Mouse (Mus musculus) CH12.LX (cell line): Measurements from ENCODE around the gene Asb8. TPM values are rescaled to one million over a fixed set of nuclear protein-coding genes. Genes with fewer than 3 reads are reported as not detected.

Experiments used
- DNase-seq: peaks from one replicate; pipeline ENCODE4 v3.0.0-alpha.2; 2013; ENCODE audit errors: extremely low read depth
- H3K27ac ChIP-seq: 2 replicates; pipeline ENCODE4 v1.5.1; 2012; ENCODE audit warnings: low read depth, mild to moderate bottlenecking, control low read depth, moderate library complexity; ENCODE audit not compliant: insufficient read depth
- H3K27me3 ChIP-seq: replicated peaks from 2 replicates; pipeline ENCODE3; 2012; ENCODE audit warnings: inconsistent platforms
- H3K36me3 ChIP-seq, 2 experiments: replicated peaks in 1 of 2; 2 replicates each; pipeline versions ENCODE3 to v1.6.1; 2012; ENCODE audit warnings: inconsistent platforms in 1 of 2, low read length in 1 of 2, mild to moderate bottlenecking in 1 of 2, mixed read lengths in 1 of 2, moderate library complexity in 1 of 2; ENCODE audit not compliant: control insufficient read depth in 1 of 2, insufficient read depth in 1 of 2
- H3K4me1 ChIP-seq, 2 experiments: 2 replicates each; pipeline ENCODE4 v1.6.1; 2012; ENCODE audit warnings: inconsistent platforms in 1 of 2, moderate library complexity in 1 of 2; ENCODE audit not compliant: insufficient read depth in 2 of 2, control insufficient read depth in 1 of 2
- H3K4me2 ChIP-seq: 2 replicates; pipeline ENCODE4 v1.6.1; 2012; ENCODE audit warnings: low read depth, mild to moderate bottlenecking, control low read depth; ENCODE audit not compliant: poor library complexity, insufficient read depth, severe bottlenecking
- H3K4me3 ChIP-seq, 3 experiments: fragments of 150-350 bp in 1 of 3; sonication (generic) in 1 of 3; replicated peaks in 1 of 3; 2 replicates each; pipeline versions ENCODE3 to v1.5.1; 2011 to 2012; ENCODE audit warnings: low read depth in 2 of 3, low read length in 2 of 3, mild to moderate bottlenecking in 2 of 3, moderate library complexity in 2 of 3, control low read depth in 1 of 3, improper control_type of control experiment in 1 of 3, inconsistent platforms in 1 of 3, mixed read lengths in 1 of 3; ENCODE audit not compliant: poor library complexity in 1 of 3
- H3K79me2 ChIP-seq: replicated peaks from 2 replicates; pipeline ENCODE4 v1.6.1; 2012; ENCODE audit warnings: mild to moderate bottlenecking, moderate library complexity; ENCODE audit not compliant: control insufficient read depth, poor library complexity, insufficient read depth, severe bottlenecking; ENCODE audit errors: extremely low read depth
- H3K9ac ChIP-seq: 2 replicates; pipeline ENCODE4 v1.6.1; 2012; ENCODE audit warnings: low read depth, mild to moderate bottlenecking, control low read depth, moderate library complexity; ENCODE audit not compliant: insufficient read depth
- H3K9me3 ChIP-seq: replicated peaks from 2 replicates; pipeline ENCODE3; 2012; ENCODE audit warnings: low read length, inconsistent platforms, mixed read lengths
- BHLHE40 ChIP-seq: IDR thresholded peaks from 2 replicates; pipeline ENCODE4 v1.6.1; 2011; ENCODE audit warnings: mild to moderate bottlenecking, low read depth, low read length, improper control_type of control experiment
- CHD1 ChIP-seq: IDR thresholded peaks from 2 replicates; pipeline ENCODE4 v1.6.1; 2012; ENCODE audit warnings: low read depth, low read length, improper control_type of control experiment, inconsistent platforms
- EP300 ChIP-seq: IDR thresholded peaks from 2 replicates; pipeline ENCODE4 v1.6.1; 2011; ENCODE audit warnings: low read length, improper control_type of control experiment
- GABPA ChIP-seq: IDR thresholded peaks from 2 replicates; pipeline ENCODE4 v1.6.1; 2012; ENCODE audit warnings: low read depth, low read length, improper control_type of control experiment, inconsistent platforms; ENCODE audit not compliant: insufficient replicate concordance
- KAT2A ChIP-seq: IDR thresholded peaks from 2 replicates; pipeline ENCODE4 v1.6.1; 2012; ENCODE audit warnings: low read length, improper control_type of control experiment, inconsistent platforms; ENCODE audit not compliant: insufficient replicate concordance
- MEF2A ChIP-seq: IDR thresholded peaks from 2 replicates; pipeline ENCODE4 v1.6.1; 2014; ENCODE audit warnings: low read depth, mild to moderate bottlenecking, inconsistent platforms, low read length, improper control_type of control experiment, borderline replicate concordance
- MXI1 ChIP-seq: IDR thresholded peaks from 2 replicates; pipeline ENCODE4 v1.6.1; 2011; ENCODE audit warnings: mild to moderate bottlenecking, low read depth, low read length, improper control_type of control experiment
- NELFE ChIP-seq: IDR thresholded peaks from 2 replicates; pipeline ENCODE4 v1.6.1; 2011; ENCODE audit warnings: low read depth, low read length, improper control_type of control experiment
- POLR2A ChIP-seq: IDR thresholded peaks from 2 replicates; pipeline ENCODE4 v1.6.1; 2011; ENCODE audit warnings: low read depth, mild to moderate bottlenecking, improper control_type of control experiment, low read length
- RCOR1 ChIP-seq: conservative IDR thresholded peaks from 2 replicates; pipeline ENCODE4 v1.6.1; 2012; ENCODE audit warnings: low read depth, mild to moderate bottlenecking, inconsistent platforms, low read length, improper control_type of control experiment
- SIN3A ChIP-seq: IDR thresholded peaks from 2 replicates; pipeline ENCODE4 v1.6.1; 2012; ENCODE audit warnings: low read length, improper control_type of control experiment, inconsistent platforms
- TBP ChIP-seq: conservative IDR thresholded peaks from 2 replicates; pipeline ENCODE4 v1.6.1; 2011; ENCODE audit warnings: low read depth, low read length, improper control_type of control experiment
- USF2 ChIP-seq: conservative IDR thresholded peaks from 2 replicates; pipeline ENCODE4 v1.6.1; 2011; ENCODE audit warnings: low read depth, low read length, improper control_type of control experiment
- ZKSCAN1 ChIP-seq: IDR thresholded peaks from 2 replicates; pipeline ENCODE4 v1.6.1; 2012; ENCODE audit warnings: low read depth, inconsistent platforms, low read length, improper control_type of control experiment, borderline replicate concordance
- ZMIZ1 ChIP-seq: IDR thresholded peaks from 2 replicates; pipeline ENCODE4 v1.6.1; 2012; ENCODE audit warnings: low read depth, mild to moderate bottlenecking, inconsistent platforms, low read length, improper control_type of control experiment
- dilution Hi-C: fragments of 300-500 bp; cut with MboI; formaldehyde crosslinking; loops from 2 replicates; pipeline ENCODE4 v1.14.3; 2020; ENCODE audit warnings: low sequenced_read_pairs; ENCODE audit not compliant: extremely low pct_unique_long_range_greater_than_20kb, extremely low pct_ligation_motif_present
- in situ Hi-C: fragments of 300-500 bp; cut with MboI; formaldehyde crosslinking; loops from 3 replicates; pipeline ENCODE4 v1.14.3; 2019; ENCODE audit warnings: low sequenced_read_pairs, low pct_ligation_motif_present, low pct_unique_long_range_greater_than_20kb, mixed read lengths
- polyA plus RNA-seq: library from polyadenylated mRNA; unstranded; fragments of >175 nt; gene quantifications from 2 replicates; pipeline ENCODE4 v1.2.1, GENCODE M21; 2012; ENCODE audit warnings: low read depth; ENCODE audit not compliant: insufficient read length
- total RNA-seq, 2 experiments: library from RNA; depleted of rRNA; stranded (reverse); fragments of 300-350 nt in 1 of 2; fragments of >200 nt in 1 of 2; gene quantifications; 2 replicates each; pipeline ENCODE4 v1.2.3; 2012 to 2014

The Asb8 gene
- total and polyA plus RNA-seq, 3 experiments: 20.5 to 32.5 (median 27.7) TPM

- TF ChIP-seq KAT2A (no peak), USF2 (no peak), ZMIZ1 (no peak), POLR2A (no peak), MXI1 (no peak), TBP (0 out of 2 replicates have a peak, but pooled peaks have one; percentile 21), EP300 (peak; percentile 35; the same call in 1 of the 2 replicates), ZKSCAN1 (no peak), RCOR1 (no peak)
Measured at GRCm38 (mm10) chr15:98089421-98090183, 75.8 kb downstream of the Asb8 start (continued).

DNA sequence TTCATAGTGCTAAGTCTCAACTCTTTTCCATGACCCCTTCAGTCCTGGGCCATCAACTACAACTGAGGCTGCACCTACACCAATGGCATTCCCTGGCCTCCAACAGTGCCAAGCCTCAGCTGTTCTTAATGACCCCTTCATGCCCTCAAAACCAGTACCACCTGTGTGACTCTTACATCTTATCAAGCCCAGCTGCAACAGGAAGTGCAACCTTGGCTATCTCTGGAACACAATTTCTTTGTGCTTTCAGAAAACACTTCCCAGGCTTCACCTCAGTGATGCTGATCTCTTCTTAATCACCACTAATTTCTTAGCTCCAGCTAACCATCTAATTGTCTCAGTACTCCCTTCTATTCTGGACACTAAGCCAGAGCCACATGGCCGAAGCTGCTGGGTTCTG is 76.5 kb downstream of the Asb8 start:
- peak overlapping the region; percentile 89 for H3K4me2 ChIP-seq
- no peak overlapping the region for H3K4me3 ChIP-seq
- DNase-seq: no peak
- peaks cover 5 to 36% of the 10 kb centered on the region in 2 experiments for H3K4me1 ChIP-seq
- no peaks in the 10 kb centered on the region for H3K27me3 ChIP-seq
- no peaks in the 10 kb centered on the region for H3K9me3 ChIP-seq
- H3K36me3 ChIP-seq: peaks cover 18 to 47% of the 10 kb centered on the region in 2 experiments
- H3K27ac ChIP-seq: no peak overlapping the region
- peaks cover 39% of the 10 kb centered on the region for H3K79me2 ChIP-seq
- in situ Hi-C loops: no loop called here
- no peak for TF ChIP-seq NELFE
- TF ChIP-seq MEF2A: no peak
- TF ChIP-seq SIN3A: no peak
- TF ChIP-seq BHLHE40: no peak
- TF ChIP-seq GABPA: no peak
- TF ChIP-seq CHD1: no peak
- dilution Hi-C loops: no loop called here
- H3K9ac ChIP-seq: no peak overlapping the region

Other genes starting within 250 kb of the Asb8 start
- 16.9 and 25.7 TPM in 2 replicates for gene Tmem106c, start 201.4 kb downstream of the Asb8 start, total RNA-seq (2012; rRNA removed)
- 21.2 and 25.5 TPM in 2 replicates for gene Tmem106c, start 201.4 kb downstream of the Asb8 start, total RNA-seq (2014; rRNA removed)
- 17.9 and 18.5 TPM in 2 replicates for gene Tmem106c, start 201.4 kb downstream of the Asb8 start, polyA plus RNA-seq
- gene Col2a1, start 160.9 kb downstream of the Asb8 start, total RNA-seq (2012; rRNA removed): 0.08 and 0.13 TPM in 2 replicates
- gene Col2a1, start 160.9 kb downstream of the Asb8 start, total RNA-seq (2014; rRNA removed): not detected in 2 replicates
- 0.06 and 0.15 TPM in 2 replicates for gene Col2a1, start 160.9 kb downstream of the Asb8 start, polyA plus RNA-seq
- gene Pfkm, start 73.0 kb downstream of the Asb8 start, total RNA-seq (2012; rRNA removed): 23.8 and 29.6 TPM in 2 replicates
- gene Pfkm, start 73.0 kb downstream of the Asb8 start, total RNA-seq (2014; rRNA removed): 21.1 and 23.5 TPM in 2 replicates
- 37.9 and 39.2 TPM in 2 replicates for gene Pfkm, start 73.0 kb downstream of the Asb8 start, polyA plus RNA-seq
- 14.9 and 17.1 TPM in 2 replicates for gene Senp1, start 71.9 kb downstream of the Asb8 start, total RNA-seq (2012; rRNA removed)
- 21.7 and 23.3 TPM in 2 replicates for gene Senp1, start 71.9 kb downstream of the Asb8 start, total RNA-seq (2014; rRNA removed)
- gene Senp1, start 71.9 kb downstream of the Asb8 start, polyA plus RNA-seq: 32.3 and 38.5 TPM in 2 replicates
- gene Ccdc184, start 1.5 kb upstream of the Asb8 start, total RNA-seq (2012; rRNA removed): 0.04 TPM in 1 of 2 replicates, not detected in the other
- not detected in 2 replicates for gene Ccdc184, start 1.5 kb upstream of the Asb8 start, total RNA-seq (2014; rRNA removed)
- 0.08 and 0.17 TPM in 2 replicates for gene Ccdc184, start 1.5 kb upstream of the Asb8 start, polyA plus RNA-seq
- not detected in 2 replicates for gene Olfr288, start 29.9 kb upstream of the Asb8 start, total RNA-seq (2012; rRNA removed)
- gene Olfr288, start 29.9 kb upstream of the Asb8 start, total RNA-seq (2014; rRNA removed): not detected in 2 replicates
- gene Olfr288, start 29.9 kb upstream of the Asb8 start, polyA plus RNA-seq: not detected in 2 replicates
- not detected in 2 replicates for gene Gm44579, start 55.4 kb upstream of the Asb8 start, total RNA-seq (2012; rRNA removed)
- not detected in 2 replicates for gene Gm44579, start 55.4 kb upstream of the Asb8 start, total RNA-seq (2014; rRNA removed)
- not detected in 2 replicates for gene Gm44579, start 55.4 kb upstream of the Asb8 start, polyA plus RNA-seq
- gene Olfr287, start 55.4 kb upstream of the Asb8 start, total RNA-seq (2012; rRNA removed): not detected in 2 replicates
- not detected in 2 replicates for gene Olfr287, start 55.4 kb upstream of the Asb8 start, total RNA-seq (2014; rRNA removed)
- not detected in 2 replicates for gene Olfr287, start 55.4 kb upstream of the Asb8 start, polyA plus RNA-seq
- gene Olfr286, start 68.8 kb upstream of the Asb8 start, total RNA-seq (2012; rRNA removed): 0.04 TPM in 1 of 2 replicates, not detected in the other
- gene Olfr286, start 68.8 kb upstream of the Asb8 start, total RNA-seq (2014; rRNA removed): not detected in 2 replicates
- not detected in 2 replicates for gene Olfr286, start 68.8 kb upstream of the Asb8 start, polyA plus RNA-seq
- gene H1fnt, start 91.7 kb upstream of the Asb8 start, total RNA-seq (2012; rRNA removed): not detected in 2 replicates
- gene H1fnt, start 91.7 kb upstream of the Asb8 start, total RNA-seq (2014; rRNA removed): not detected in 2 replicates
- gene H1fnt, start 91.7 kb upstream of the Asb8 start, polyA plus RNA-seq: not detected in 2 replicates
- gene Zfp641, start 130.5 kb upstream of the Asb8 start, total RNA-seq (2012; rRNA removed): 0.04 TPM in 1 of 2 replicates, not detected in the other
- not detected in 2 replicates for gene Zfp641, start 130.5 kb upstream of the Asb8 start, total RNA-seq (2014; rRNA removed)
- gene Zfp641, start 130.5 kb upstream of the Asb8 start, polyA plus RNA-seq: not detected in 2 replicates
- gene Olfr285, start 151.7 kb upstream of the Asb8 start, total RNA-seq (2012; rRNA removed): not detected in 2 replicates
- gene Olfr285, start 151.7 kb upstream of the Asb8 start, total RNA-seq (2014; rRNA removed): not detected in 2 replicates
- not detected in 2 replicates for gene Olfr285, start 151.7 kb upstream of the Asb8 start, polyA plus RNA-seq
- gene Olfr284, start 175.4 kb upstream of the Asb8 start, total RNA-seq (2012; rRNA removed): not detected in 2 replicates
- not detected in 2 replicates for gene Olfr284, start 175.4 kb upstream of the Asb8 start, total RNA-seq (2014; rRNA removed)
- not detected in 2 replicates for gene Olfr284, start 175.4 kb upstream of the Asb8 start, polyA plus RNA-seq
- gene Olfr283, start 215.3 kb upstream of the Asb8 start, total RNA-seq (2012; rRNA removed): not detected in 2 replicates
- gene Olfr283, start 215.3 kb upstream of the Asb8 start, total RNA-seq (2014; rRNA removed): not detected in 2 replicates
- not detected in 2 replicates for gene Olfr283, start 215.3 kb upstream of the Asb8 start, polyA plus RNA-seq